Mouse (Mus musculus) megakaryocyte, embryonic 14.5 days (primary cell): ENCODE results near the gene Gm9922.

Experiments used
- FLI1 ChIP-seq: IDR thresholded peaks from 2 replicates; pipeline ENCODE4 v1.6.1; 2012; ENCODE audit warnings: low read length, inconsistent platforms, mixed read lengths
- GATA1 ChIP-seq: IDR thresholded peaks from 3 replicates; pipeline ENCODE4 v1.6.1; 2012; ENCODE audit warnings: mixed read lengths, low read length, inconsistent platforms, borderline replicate concordance

DNA sequence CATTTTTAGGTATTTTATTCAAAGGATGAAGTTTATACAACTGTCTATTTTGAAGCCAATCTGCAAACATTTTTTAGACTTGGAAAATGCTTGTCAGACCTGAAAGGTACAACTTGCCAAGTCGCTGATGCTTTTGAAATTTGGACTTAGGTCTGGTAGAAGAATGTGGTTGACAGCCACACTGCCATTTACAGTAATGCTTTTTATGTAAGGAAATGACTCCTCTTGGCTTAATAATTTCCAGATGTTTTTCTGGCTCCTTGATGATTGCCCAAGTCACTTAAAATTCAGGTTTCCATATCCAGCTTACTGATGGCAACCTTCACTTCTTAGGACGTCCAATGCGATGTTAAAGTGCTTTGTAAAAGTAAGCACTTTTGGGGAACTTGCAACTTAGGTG lies 17.0 kb upstream of the Gm9922 start:
- TF ChIP-seq FLI1 = no peak
- no peak for TF ChIP-seq GATA1
